Mouse (Mus musculus): Measurements from ENCODE around the gene Smim4.

The Smim4 gene

GRCm38 (mm10) chr14:31128826-31129219, at the start of gene Smim4:
TSS of gene Smim4 (minus strand) at chr14:31128956.
- DNase-seq = peak; percentile 93 to 97

- no peak for DNase-seq
These were observed 49.0 kb upstream of the Smim4 start for GRCm38 (mm10) chr14:31177715-31178114.

- no peak for DNase-seq
These were observed 48.5 kb upstream of the Smim4 start for GRCm38 (mm10) chr14:31177287-31177686.

- DNase-seq = no peak
These were observed 44.8 kb upstream of the Smim4 start for GRCm38 (mm10) chr14:31173537-31173936.

- DNase-seq = peak; percentile 73 to 82
These were observed 44.2 kb upstream of the Smim4 start for GRCm38 (mm10) chr14:31172781-31173455.

- peak in 1 of 2 experiments; percentile 40 for DNase-seq
These were observed 43.1 kb upstream of the Smim4 start for GRCm38 (mm10) chr14:31171821-31172220.

- DNase-seq = peak; percentile 80 to 88
These were observed 42.6 kb upstream of the Smim4 start for GRCm38 (mm10) chr14:31171386-31171785.

GRCm38 (mm10) chr14:31170963-31171362, 42.2 kb upstream of the Smim4 start:
- DNase-seq = no peak

- no peak for DNase-seq
These were observed 40.8 kb upstream of the Smim4 start for GRCm38 (mm10) chr14:31169508-31169907.

- no peak for DNase-seq
These were observed 39.7 kb upstream of the Smim4 start, which contains the start of gene Stab1 for GRCm38 (mm10) chr14:31168425-31168824. TSS of gene Stab1 (minus strand) at chr14:31168641.

- peak in 1 of 2 experiments; percentile 37 for DNase-seq
These were observed 38.1 kb upstream of the Smim4 start for GRCm38 (mm10) chr14:31166827-31167226.

GRCm38 (mm10) chr14:31165991-31166630, 37.4 kb upstream of the Smim4 start:
- DNase-seq = no peak

GRCm38 (mm10) chr14:31165458-31165857, 36.7 kb upstream of the Smim4 start:
- DNase-seq = no peak

GRCm38 (mm10) chr14:31165010-31165409, 36.3 kb upstream of the Smim4 start:
- peak; percentile 47 to 58 for DNase-seq

- DNase-seq = peak; percentile 74 to 79
These were observed 35.3 kb upstream of the Smim4 start for GRCm38 (mm10) chr14:31164067-31164466.

GRCm38 (mm10) chr14:31161638-31162037, 32.9 kb upstream of the Smim4 start:
- peak; percentile 41 to 62 for DNase-seq

- DNase-seq = no peak
These were observed 32.4 kb upstream of the Smim4 start for GRCm38 (mm10) chr14:31161191-31161590.

- DNase-seq = no peak
These were observed 31.7 kb upstream of the Smim4 start for GRCm38 (mm10) chr14:31160196-31161150.

GRCm38 (mm10) chr14:31145694-31146093, 16.9 kb upstream of the Smim4 start:
- no peak for DNase-seq

GRCm38 (mm10) chr14:31141011-31141410, 12.3 kb upstream of the Smim4 start:
- no peak for DNase-seq

GRCm38 (mm10) chr14:31140141-31140540, 11.4 kb upstream of the Smim4 start:
- no peak for DNase-seq

GRCm38 (mm10) chr14:31139666-31140065, 10.9 kb upstream of the Smim4 start:
- no peak for DNase-seq

- no peak for DNase-seq
These were observed 10.2 kb upstream of the Smim4 start for GRCm38 (mm10) chr14:31138897-31139429.
